Comparison of ENCODE assay signal across 8 mouse cellular contexts in genomic region chr13:98015981-98016922, GRCm38 (mm10).
DNase-seq lines count a peak whose midpoint lies in the region; ATAC-seq and TF ChIP-seq lines count a peak whose summit lies in the region.

No protein-coding gene starts in this region.

- no peak for ATAC-seq in heart, postnatal 0 days (ENCODE audit: insufficient read depth, low read depth)
- ATAC-seq in limb, embryonic 11.5 days (ENCODE audit: insufficient number of reproducible peaks, low FRiP score, low TSS enrichment, low read depth): 0 out of 2 replicates have a peak, but pooled peaks have one; percentile 33

- 0 out of 2 replicates have a peak overlapping the region, but pooled peaks have one; percentile 30 for H3K9ac ChIP-seq in ES-E14 (ENCODE audit: insufficient read depth, low read depth, low read length, poor library complexity, severe bottlenecking)
- no peak overlapping the region for H3K9ac ChIP-seq in heart, postnatal 0 days (replicated peaks; ENCODE audit: low read depth, low read length)
- H3K9ac ChIP-seq in limb, embryonic 11.5 days (ENCODE audit: low read length): peak overlapping the region; percentile 77

- H3K27ac ChIP-seq in cerebellum, adult 2 months (ENCODE audit: insufficient read depth, low read length): no peak overlapping the region
- H3K27ac ChIP-seq in ES-E14 (ENCODE audit: insufficient read depth, low read depth, low read length, poor library complexity, severe bottlenecking): no peak overlapping the region
- H3K27ac ChIP-seq in heart, postnatal 0 days (ENCODE audit: low read depth): no peak overlapping the region
- peak overlapping the region; percentile 55 for H3K27ac ChIP-seq in limb, embryonic 11.5 days (replicated peaks; ENCODE audit: low read depth, low read length)

- H3K36me3 ChIP-seq in ES-E14 (ENCODE audit: control insufficient read depth, insufficient read depth, low read length, poor library complexity, severe bottlenecking) (no peaks in the 10 kb centered on the region; the same call in 1 of the 2 replicates), myocyte (ENCODE audit: control insufficient read depth, insufficient read depth) (no peaks in the 10 kb centered on the region)
- H3K36me3 ChIP-seq in heart, postnatal 0 days (replicated peaks; ENCODE audit: control insufficient read depth, insufficient read depth, low read length): no peaks in the 10 kb centered on the region
- H3K36me3 ChIP-seq in limb, embryonic 11.5 days (ENCODE audit: control insufficient read depth, insufficient read depth, low read length): no peaks in the 10 kb centered on the region

- TF ChIP-seq POLR2A in cerebellum, adult 2 months (IDR thresholded peaks at IDR 0.05; ENCODE audit: borderline replicate concordance, insufficient read depth, low read length): no peak
- TF ChIP-seq POLR2A in myocyte (IDR thresholded peaks at IDR 0.05; ENCODE audit: insufficient read length, low read depth): no peak

- H3K4me1 ChIP-seq in cerebellum, adult 2 months (ENCODE audit: control insufficient read depth, insufficient read depth, low read length): no peaks in the 10 kb centered on the region
- peaks cover 2 to 10% of the 10 kb centered on the region in 2 experiments; a peak in 2 of 4 replicates for H3K4me1 ChIP-seq in ES-E14 (ENCODE audit: control insufficient read depth in 2 of 2, insufficient read depth in 2 of 2, low read length in 2 of 2, poor library complexity in 1 of 2)
- no peaks in the 10 kb centered on the region for H3K4me1 ChIP-seq in heart, postnatal 0 days (ENCODE audit: control insufficient read depth, insufficient read depth)
- peaks cover 4% of the 10 kb centered on the region; the same call in 1 of the 2 replicates for H3K4me1 ChIP-seq in limb, embryonic 11.5 days (ENCODE audit: control insufficient read depth, insufficient read depth, low read length)

- H3ac ChIP-seq in myocyte (ENCODE audit: control insufficient read depth, insufficient read length): no peak overlapping the region

- TF ChIP-seq CTCF in cerebellum, adult 2 months (IDR thresholded peaks at IDR 0.05; ENCODE audit: borderline replicate concordance, insufficient read depth, low read depth, low read length): no peak
- TF ChIP-seq CTCF in heart, postnatal 0 days (IDR thresholded peaks at IDR 0.05; ENCODE audit: low read depth): no peak

- DNase-seq in cerebellum, adult 2 months: no peak
- DNase-seq in cerebellum, postnatal 4 days (ENCODE audit: low spot score in 2 of 2): no peak
- DNase-seq in ES-E14 (ENCODE audit: low read depth, low spot score) (no peak), MN1 (ENCODE audit: low spot score) (no peak)
- no peak for DNase-seq in heart, postnatal 0 days (ENCODE audit: low spot score)
- peak; percentile 66 for DNase-seq in limb, embryonic 11.5 days (ENCODE audit: low spot score)
- no peak for DNase-seq in adrenal gland, adult 2 months

- peak overlapping the region; percentile 44 for H3K4me3 ChIP-seq in cerebellum, adult 2 months (replicated peaks; ENCODE audit: insufficient read depth, low read depth, low read length)
- H3K4me3 ChIP-seq in ES-E14 (ENCODE audit: insufficient read depth in 1 of 2, low read depth in 1 of 2, low read length in 2 of 2, poor library complexity in 1 of 2, severe bottlenecking in 1 of 2) (peak overlapping the region; percentile 32 to 66; a peak in 3 of 4 replicates), myocyte (no peak overlapping the region)
- H3K4me3 ChIP-seq in heart, postnatal 0 days (ENCODE audit: low read depth, low read length): peak overlapping the region; percentile 44
- peak overlapping the region; percentile 44 for H3K4me3 ChIP-seq in limb, embryonic 11.5 days (ENCODE audit: low read depth, low read length)

- no peaks in the 10 kb centered on the region for H3K79me2 ChIP-seq in myocyte (ENCODE audit: control insufficient read depth, insufficient read depth)

- TF ChIP-seq EP300 in heart, postnatal 0 days (IDR thresholded peaks at IDR 0.05; ENCODE audit: low read depth): no peak

- H3K4me2 ChIP-seq in heart, postnatal 0 days (ENCODE audit: low read depth, low read length): peak overlapping the region; percentile 69
- peak overlapping the region; percentile 79 for H3K4me2 ChIP-seq in limb, embryonic 11.5 days (ENCODE audit: low read depth, severe bottlenecking)
- H3K4me2 ChIP-seq in myocyte (ENCODE audit: low read depth): peak overlapping the region; percentile 30

- in situ Hi-C loops in ES-E14 (cut with MboI; ENCODE audit: low sequenced_read_pairs in 2 of 2, unreplicated experiment in 2 of 2): no loop called here

- 13% methylated on average over 33 of the region's 33 CpGs for WGBS in cerebellum, adult 2 months
- WGBS in heart, postnatal 0 days: 18% methylated on average over 33 of the region's 33 CpGs
- 7% methylated on average over 33 of the region's 33 CpGs for WGBS in limb, embryonic 11.5 days

- no peaks in the 10 kb centered on the region for H3K9me3 ChIP-seq in ES-E14 (ENCODE audit: control insufficient read depth, insufficient read depth, low read depth, low read length)
- H3K9me3 ChIP-seq in heart, postnatal 0 days (replicated peaks; ENCODE audit: control insufficient read depth, low read length): no peaks in the 10 kb centered on the region
- no peaks in the 10 kb centered on the region for H3K9me3 ChIP-seq in limb, embryonic 11.5 days (ENCODE audit: control insufficient read depth, low read length)

- no peaks in the 10 kb centered on the region for H3K27me3 ChIP-seq in cerebellum, adult 2 months (ENCODE audit: control insufficient read depth, insufficient read depth, low read length)
- H3K27me3 ChIP-seq in heart, postnatal 0 days (ENCODE audit: control insufficient read depth, insufficient read depth, low read length): 0 out of 2 replicates have a peak, but pooled peaks cover 3% of the 10 kb centered on the region
- H3K27me3 ChIP-seq in limb, embryonic 11.5 days (ENCODE audit: control insufficient read depth, insufficient read depth, low read length): no peaks in the 10 kb centered on the region
- H3K27me3 ChIP-seq in myocyte (ENCODE audit: control insufficient read depth, insufficient read depth, insufficient read length): no peaks in the 10 kb centered on the region

TF ChIP-seq in ES-E14, 5 proteins besides CTCF, POLR2A, EP300 and RAD21:
- TF ChIP-seq CHD2 (IDR thresholded peaks at IDR 0.05; ENCODE audit: low read depth, low read length) (no peak), ZC3H11A (IDR thresholded peaks at IDR 0.05; ENCODE audit: borderline replicate concordance, low read depth, low read length) (no peak), MAFK (IDR thresholded peaks at IDR 0.05; ENCODE audit: insufficient read depth, low read depth, low read length) (no peak), HCFC1 (IDR thresholded peaks at IDR 0.05; ENCODE audit: borderline replicate concordance, insufficient read depth, low read length) (no peak), ZNF384 (IDR thresholded peaks at IDR 0.05; ENCODE audit: low read depth, low read length) (no peak)
TF ChIP-seq in ES-E14: peak in this region for 0.

TF ChIP-seq in myocyte, 11 proteins besides CTCF, POLR2A, EP300 and RAD21:
- TF ChIP-seq TCF3 (IDR thresholded peaks at IDR 0.05; ENCODE audit: insufficient read length, low read depth) (no peak), MYOD1 (IDR thresholded peaks at IDR 0.05; ENCODE audit: control insufficient read depth in 1 of 3, insufficient read length in 2 of 3, low read depth in 2 of 3) (no peak), E2F4 (IDR thresholded peaks at IDR 0.05; ENCODE audit: insufficient read depth) (no peak)
